Mouse (Mus musculus) ovary, postnatal 36 days (tissue): ENCODE results near the gene Ppp1r13l.

Source experiments
- DNase-seq: peaks from one replicate; pipeline ENCODE4 v3.0.0; 2022; ENCODE audit warnings: low spot score, mixed read lengths

Ppp1r13l gene

GRCm38 (mm10) chr7:19413525-19413924 is 54.0 kb downstream of the Ppp1r13l start:
- no peak for DNase-seq

- no peak for DNase-seq
Measured at GRCm38 (mm10) chr7:19416590-19416989, 57.0 kb downstream of the Ppp1r13l start.

DNA sequence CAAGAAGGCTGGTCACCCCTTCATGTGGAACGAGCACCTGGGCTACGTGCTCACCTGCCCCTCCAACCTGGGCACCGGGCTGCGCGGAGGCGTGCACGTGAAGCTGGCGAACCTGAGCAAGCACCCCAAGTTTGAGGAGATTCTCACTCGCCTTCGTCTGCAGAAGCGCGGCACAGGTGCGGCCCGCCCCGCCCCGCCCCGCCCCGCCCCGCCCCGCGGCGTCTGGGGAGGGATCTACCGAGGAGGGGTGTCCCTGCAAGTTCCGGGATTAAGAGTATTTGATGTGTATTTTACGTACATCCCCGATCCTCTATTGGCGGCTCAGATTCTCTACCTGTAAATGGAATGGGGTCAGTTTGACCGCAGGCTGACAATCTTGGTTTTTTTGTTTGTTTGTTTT is 60.6 kb downstream of the Ppp1r13l start:
- no peak for DNase-seq

DNA sequence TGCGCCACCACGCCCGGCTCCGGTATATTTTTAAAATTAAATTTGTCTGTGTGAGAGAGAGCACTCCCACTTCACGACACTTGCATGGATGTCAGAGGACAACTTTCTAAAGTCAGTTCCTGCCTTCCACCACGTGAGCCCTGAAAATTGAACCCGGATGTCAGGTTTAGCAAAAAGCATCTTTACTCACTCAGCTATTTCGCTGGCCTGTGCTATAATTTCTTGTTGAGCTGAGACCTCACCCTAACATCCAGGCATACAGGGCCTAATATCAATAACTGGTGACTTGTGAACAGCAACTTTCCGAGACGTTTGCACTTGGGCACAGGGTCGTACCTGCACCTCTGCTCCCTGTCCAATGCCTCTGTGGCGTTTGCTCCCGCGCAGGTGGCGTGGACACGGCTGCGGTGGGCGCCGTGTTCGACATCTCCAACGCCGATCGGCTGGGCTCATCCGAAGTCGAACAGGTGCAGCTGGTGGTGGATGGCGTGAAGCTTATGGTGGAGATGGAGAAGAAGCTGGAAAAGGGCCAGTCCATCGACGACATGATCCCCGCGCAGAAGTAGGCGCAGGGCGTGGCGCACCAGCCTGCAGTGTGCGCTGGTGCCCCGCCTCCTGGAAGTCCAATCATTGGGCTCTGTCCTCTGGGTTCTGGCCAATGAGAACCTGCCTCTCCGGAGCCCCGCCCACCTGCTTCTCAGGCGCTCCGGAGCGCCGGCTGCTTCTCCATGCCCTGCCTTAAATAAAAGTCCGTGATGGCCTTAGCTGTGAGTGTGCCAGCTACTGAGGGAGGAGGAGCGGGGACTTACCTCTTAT is 61.5 kb downstream of the Ppp1r13l start:
- peak; percentile 85 for DNase-seq

- DNase-seq, result no peak
Measured at GRCm38 (mm10) chr7:19423083-19423482, 63.5 kb downstream of the Ppp1r13l start.

- DNase-seq, result no peak
Measured at GRCm38 (mm10) chr7:19424051-19424450, 64.5 kb downstream of the Ppp1r13l start.

- no peak for DNase-seq
Measured at GRCm38 (mm10) chr7:19426349-19426748, 66.8 kb downstream of the Ppp1r13l start.

- DNase-seq, result no peak
Measured at GRCm38 (mm10) chr7:19426888-19427287, 67.3 kb downstream of the Ppp1r13l start.
